Mouse (Mus musculus): Measurements from ENCODE around the gene Hpd. TPM values are rescaled to one million over a fixed set of nuclear protein-coding genes. Genes with fewer than 3 reads are reported as not detected.
A peak's percentile ranks its signal among the peaks of the same experiment; 100 is the strongest.
"Not testable (repeated sequence)": the region's sequence is repeated elsewhere in the genome, so short reads cannot be mapped to it uniquely, and the experiment has no call there.

Hpd gene
- total and polyA plus RNA-seq, 3 experiments, result 0.20 TPM; not detected in 2

GRCm38 (mm10) chr5:123222346-123223050, 40.0 kb upstream of the Hpd start:
- H3K4me1 ChIP-seq (ENCODE audit: control insufficient read depth in 1 of 2, insufficient read depth in 2 of 2); H3K9me3 ChIP-seq (replicated peaks; ENCODE audit: low read length); H3K27ac ChIP-seq (ENCODE audit: insufficient read depth, low read depth); H3K4me2 ChIP-seq (ENCODE audit: insufficient read depth, low read depth, poor library complexity, severe bottlenecking); H3K27me3 ChIP-seq (replicated peaks); H3K36me3 ChIP-seq (replicated peaks in 1 of 2; ENCODE audit: control insufficient read depth in 1 of 2, insufficient read depth in 1 of 2, low read length in 1 of 2); H3K79me2 ChIP-seq (replicated peaks; ENCODE audit: control insufficient read depth, extremely low read depth, insufficient read depth, poor library complexity, severe bottlenecking); in situ Hi-C loops (cut with MboI; ENCODE audit: low pct_ligation_motif_present, low pct_unique_long_range_greater_than_20kb, low sequenced_read_pairs); H3K9ac ChIP-seq (ENCODE audit: insufficient read depth, low read depth); DNase-seq (ENCODE audit: extremely low read depth); H3K4me3 ChIP-seq (replicated peaks in 1 of 3; ENCODE audit: low read depth in 2 of 3, low read length in 2 of 3, poor library complexity in 1 of 3); dilution Hi-C loops (cut with MboI; ENCODE audit: extremely low pct_ligation_motif_present, extremely low pct_unique_long_range_greater_than_20kb, low sequenced_read_pairs): not testable (repeated sequence)

GRCm38 (mm10) chr5:123203591-123203990, 21.1 kb upstream of the Hpd start:
- H3K4me1 ChIP-seq (ENCODE audit: control insufficient read depth in 1 of 2, insufficient read depth in 2 of 2); dilution Hi-C loops (cut with MboI; ENCODE audit: extremely low pct_ligation_motif_present, extremely low pct_unique_long_range_greater_than_20kb, low sequenced_read_pairs); H3K9me3 ChIP-seq (replicated peaks; ENCODE audit: low read length); H3K4me3 ChIP-seq (replicated peaks in 1 of 3; ENCODE audit: low read depth in 2 of 3, low read length in 2 of 3, poor library complexity in 1 of 3); H3K9ac ChIP-seq (ENCODE audit: insufficient read depth, low read depth); H3K36me3 ChIP-seq (replicated peaks in 1 of 2; ENCODE audit: control insufficient read depth in 1 of 2, insufficient read depth in 1 of 2, low read length in 1 of 2); H3K79me2 ChIP-seq (replicated peaks; ENCODE audit: control insufficient read depth, extremely low read depth, insufficient read depth, poor library complexity, severe bottlenecking); H3K27me3 ChIP-seq (replicated peaks); in situ Hi-C loops (cut with MboI; ENCODE audit: low pct_ligation_motif_present, low pct_unique_long_range_greater_than_20kb, low sequenced_read_pairs); H3K27ac ChIP-seq (ENCODE audit: insufficient read depth, low read depth); H3K4me2 ChIP-seq (ENCODE audit: insufficient read depth, low read depth, poor library complexity, severe bottlenecking); DNase-seq (ENCODE audit: extremely low read depth): not testable (repeated sequence)

GRCm38 (mm10) chr5:123202771-123203170, 20.2 kb upstream of the Hpd start:
- H3K9me3 ChIP-seq (replicated peaks; ENCODE audit: low read length); H3K4me3 ChIP-seq (replicated peaks in 1 of 3; ENCODE audit: low read depth in 2 of 3, low read length in 2 of 3, poor library complexity in 1 of 3); H3K4me1 ChIP-seq (ENCODE audit: control insufficient read depth in 1 of 2, insufficient read depth in 2 of 2); H3K27me3 ChIP-seq (replicated peaks); DNase-seq (ENCODE audit: extremely low read depth); H3K27ac ChIP-seq (ENCODE audit: insufficient read depth, low read depth); in situ Hi-C loops (cut with MboI; ENCODE audit: low pct_ligation_motif_present, low pct_unique_long_range_greater_than_20kb, low sequenced_read_pairs); H3K36me3 ChIP-seq (replicated peaks in 1 of 2; ENCODE audit: control insufficient read depth in 1 of 2, insufficient read depth in 1 of 2, low read length in 1 of 2); H3K9ac ChIP-seq (ENCODE audit: insufficient read depth, low read depth); dilution Hi-C loops (cut with MboI; ENCODE audit: extremely low pct_ligation_motif_present, extremely low pct_unique_long_range_greater_than_20kb, low sequenced_read_pairs); H3K79me2 ChIP-seq (replicated peaks; ENCODE audit: control insufficient read depth, extremely low read depth, insufficient read depth, poor library complexity, severe bottlenecking); H3K4me2 ChIP-seq (ENCODE audit: insufficient read depth, low read depth, poor library complexity, severe bottlenecking): not testable (repeated sequence)
- TF ChIP-seq CTCF (conservative IDR thresholded peaks at IDR 0.05 in 1 of 2, IDR thresholded peaks at IDR 0.05 in 1 of 2; ENCODE audit: low read depth in 2 of 2, low read length in 2 of 2), result peak in 1 of 2 experiments; percentile 13; a peak in 2 of 4 replicates

GRCm38 (mm10) chr5:123201987-123202386, 19.5 kb upstream of the Hpd start:
- no peak overlapping the region for H3K4me3 ChIP-seq (replicated peaks in 1 of 3; ENCODE audit: low read depth in 2 of 3, low read length in 2 of 3, poor library complexity in 1 of 3)
- no peak overlapping the region for H3K27ac ChIP-seq (ENCODE audit: insufficient read depth, low read depth)
- H3K79me2 ChIP-seq (replicated peaks; ENCODE audit: control insufficient read depth, extremely low read depth, insufficient read depth, poor library complexity, severe bottlenecking), result no peaks in the 10 kb centered on the region
- no peaks in the 10 kb centered on the region for H3K9me3 ChIP-seq (replicated peaks; ENCODE audit: low read length)
- no peak overlapping the region for H3K9ac ChIP-seq (ENCODE audit: insufficient read depth, low read depth)
- peaks cover 2 to 5% of the 10 kb centered on the region in 2 experiments; a peak in 1 of 4 replicates for H3K4me1 ChIP-seq (ENCODE audit: control insufficient read depth in 1 of 2, insufficient read depth in 2 of 2)
- in situ Hi-C loops (cut with MboI; ENCODE audit: low pct_ligation_motif_present, low pct_unique_long_range_greater_than_20kb, low sequenced_read_pairs) (no loop called here), dilution Hi-C loops (cut with MboI; ENCODE audit: extremely low pct_ligation_motif_present, extremely low pct_unique_long_range_greater_than_20kb, low sequenced_read_pairs) (no loop called here)
- H3K36me3 ChIP-seq (replicated peaks in 1 of 2; ENCODE audit: control insufficient read depth in 1 of 2, insufficient read depth in 1 of 2, low read length in 1 of 2), result no peaks in the 10 kb centered on the region
- TF ChIP-seq ZC3H11A (IDR thresholded peaks at IDR 0.05; ENCODE audit: low read depth, low read length) (no peak), CHD1 (IDR thresholded peaks at IDR 0.05; ENCODE audit: low read depth, low read length) (no peak), ZKSCAN1 (IDR thresholded peaks at IDR 0.05; ENCODE audit: borderline replicate concordance, low read depth, low read length) (no peak), MAZ (IDR thresholded peaks at IDR 0.05; ENCODE audit: low read depth, low read length) (no peak)
- no peak for DNase-seq (ENCODE audit: extremely low read depth)
- no peak overlapping the region for H3K4me2 ChIP-seq (ENCODE audit: insufficient read depth, low read depth, poor library complexity, severe bottlenecking)
- H3K27me3 ChIP-seq (replicated peaks), result peaks cover 2% of the 10 kb centered on the region

All from CH12.LX (cell line).